Mouse (Mus musculus) neural tube, embryonic 10.5 days (tissue): Measurements from ENCODE around the gene Tmc5.

Experiments
- DNase-seq: peaks from one replicate; pipeline ENCODE4 v3.0.0-alpha.2; 2017; ENCODE audit warnings: low spot score; ENCODE audit errors: extremely low spot score

Gene Tmc5

GRCm38 (mm10) chr7:118597201-118597600, at the start of gene Tmc5:
TSS of gene Tmc5 (plus strand) at chr7:118597297.
- peak; percentile 29 for DNase-seq

- DNase-seq: no peak
These were observed 49.6 kb upstream of the Tmc5 start for GRCm38 (mm10) chr7:118547451-118547850.

GRCm38 (mm10) chr7:118553881-118554280, 43.2 kb upstream of the Tmc5 start:
- no peak for DNase-seq

GRCm38 (mm10) chr7:118554290-118554689, 42.8 kb upstream of the Tmc5 start:
- DNase-seq: no peak

GRCm38 (mm10) chr7:118569121-118569543, 28.0 kb upstream of the Tmc5 start:
- no peak for DNase-seq

GRCm38 (mm10) chr7:118571350-118571749, 25.7 kb upstream of the Tmc5 start:
- DNase-seq: no peak

- no peak for DNase-seq
These were observed 25.1 kb upstream of the Tmc5 start for GRCm38 (mm10) chr7:118572039-118572438.

GRCm38 (mm10) chr7:118578269-118578668, 18.8 kb upstream of the Tmc5 start:
- no peak for DNase-seq

GRCm38 (mm10) chr7:118579938-118580337, 17.2 kb upstream of the Tmc5 start:
- DNase-seq: no peak

- no peak for DNase-seq
These were observed 13.3 kb upstream of the Tmc5 start for GRCm38 (mm10) chr7:118583821-118584220.

- peak; percentile 84 for DNase-seq
These were observed 12.7 kb upstream of the Tmc5 start, which contains the start of gene Tmc7 for GRCm38 (mm10) chr7:118584257-118584907. TSS of gene Tmc7 (minus strand) at chr7:118584736.

- no peak for DNase-seq
These were observed 12.2 kb upstream of the Tmc5 start for GRCm38 (mm10) chr7:118584926-118585325.

- DNase-seq: no peak
These were observed 11.2 kb upstream of the Tmc5 start for GRCm38 (mm10) chr7:118585856-118586255.

- no peak for DNase-seq
These were observed 6.3 kb upstream of the Tmc5 start for GRCm38 (mm10) chr7:118590726-118591305.

- DNase-seq: peak; percentile 32
These were observed 5.0 kb upstream of the Tmc5 start for GRCm38 (mm10) chr7:118592146-118592545.

GRCm38 (mm10) chr7:118593567-118594407, 3.3 kb upstream of the Tmc5 start:
- DNase-seq: peak; percentile 83

GRCm38 (mm10) chr7:118594611-118595010, 2.5 kb upstream of the Tmc5 start:
- no peak for DNase-seq

- peak; percentile 96 for DNase-seq
These were observed 1.9 kb upstream of the Tmc5 start for GRCm38 (mm10) chr7:118595228-118595627.

- no peak for DNase-seq
These were observed 826 bp upstream of the Tmc5 start for GRCm38 (mm10) chr7:118596271-118596670.

GRCm38 (mm10) chr7:118599954-118600631, 3.0 kb downstream of the Tmc5 start:
- no peak for DNase-seq

GRCm38 (mm10) chr7:118604842-118605241, 7.7 kb downstream of the Tmc5 start:
- no peak for DNase-seq

GRCm38 (mm10) chr7:118609815-118610214, 12.7 kb downstream of the Tmc5 start:
- no peak for DNase-seq
